19 mouse cellular contexts compared by ENCODE assay signal in genomic region chr6:143559316-143559715, GRCm38 (mm10).
"Had no signal": no experiment of that assay in that cellular context is flagged by ENCODE, and none has a peak within 500 bp of the region (broad histone marks: within the 10 kb centered on the region; RNA-seq: fewer than 3 reads in every experiment).

No protein-coding gene starts in this region.

- H3K9me3 ChIP-seq: liver, embryonic 12.5 days; megakaryocyte, embryonic 14.5 days; midbrain, embryonic 15.5 days; neural tube, embryonic 13.5 days had no signal

- H3K27ac ChIP-seq: kidney, postnatal 0 days; liver, embryonic 12.5 days; macrophage; midbrain, embryonic 15.5 days; neural tube, embryonic 13.5 days had no signal

- H3K4me3 ChIP-seq: liver, embryonic 12.5 days; megakaryocyte, embryonic 14.5 days; midbrain, embryonic 15.5 days; neural tube, embryonic 13.5 days had no signal

- DNase-seq: kidney, adult 11 months; kidney, adult 9 months; kidney, postnatal 36 days; layer of hippocampus, adult 9-11 months; left cerebral cortex, postnatal 4 days; lung, embryonic 14.5 days; lung, postnatal 10 days; retina, postnatal 1 day; right cerebral cortex, postnatal 4 days; spleen, adult 18-20 months; thymus, adult 18-20 months; thymus, postnatal 14 days had no signal

- H3K4me2 ChIP-seq: liver, embryonic 12.5 days; lung, embryonic 14.5 days; midbrain, embryonic 11.5 days; midbrain, embryonic 15.5 days; neural tube, embryonic 13.5 days had no signal

- H3K36me3 ChIP-seq: liver, embryonic 12.5 days; midbrain, embryonic 15.5 days; neural tube, embryonic 13.5 days had no signal

- ATAC-seq: liver, embryonic 12.5 days; midbrain, embryonic 15.5 days had no signal

- H3K27me3 ChIP-seq: liver, embryonic 12.5 days; megakaryocyte, embryonic 14.5 days; midbrain, embryonic 15.5 days; neural tube, embryonic 13.5 days had no signal

- H3K9ac ChIP-seq: liver, embryonic 12.5 days; lung, embryonic 14.5 days; midbrain, embryonic 15.5 days; neural tube, embryonic 13.5 days had no signal

- H3K4me1 ChIP-seq: liver, embryonic 12.5 days; megakaryocyte, embryonic 14.5 days; midbrain, embryonic 15.5 days; neural tube, embryonic 13.5 days had no signal
